Mouse (Mus musculus) left cerebral cortex, adult 18-20 months (tissue): Measurements from ENCODE around the gene Nup214. TPM values are rescaled to one million over a fixed set of nuclear protein-coding genes. Genes with fewer than 3 reads are reported as not detected.
A peak's percentile ranks its signal among the peaks of the same experiment; 100 is the strongest.

ENCODE experiments used
- DNase-seq, 2 experiments: peaks; one replicate each; pipeline ENCODE4 v3.0.0; 2021 to 2022; ENCODE audit warnings: low spot score in 2 of 2, mixed read lengths in 1 of 2
- microRNA-seq, 2 experiments: library from miRNA; unstranded; fragments of <30 nt; microRNA quantifications; one replicate each; pipeline ENCODE4 v1.2.0; 2021
- total RNA-seq, 2 experiments: library from RNA; stranded (reverse); gene quantifications; 2 replicates each; pipeline ENCODE4 v1.2.3; 2021

Gene Nup214
- total RNA-seq, 2 experiments from 2014 or later = 54.4 to 56.3 TPM

- peak; percentile 70 to 84 for DNase-seq
Measured at GRCm38 (mm10) chr2:32095351-32096121, 121.3 kb downstream of the Nup214 start, which contains the start of gene Plpp7. Gene Plpp7, plus strand, starts transcription at chr2:32095528.

GRCm38 (mm10) chr2:32096122-32096420 is 121.8 kb downstream of the Nup214 start:
- DNase-seq = no peak

- DNase-seq = no peak
Measured at GRCm38 (mm10) chr2:32102944-32103343, 128.7 kb downstream of the Nup214 start.

- peak; percentile 46 to 68 for DNase-seq
Measured at GRCm38 (mm10) chr2:32103557-32103956, 129.3 kb downstream of the Nup214 start.

Small RNA genes within 50 kb of the gene (microRNA-seq; reads per million reads assigned to microRNA genes)
- gene Mir7674 = 4.2 to 4.4 reads per million in 2 experiments

Other genes starting within 250 kb of the Nup214 start
- not detected for gene Qrfp, start 163.9 kb upstream of the Nup214 start, total RNA-seq
- 1 to 10 TPM; 7.4 to 9.2 TPM for gene Fibcd1, start 128.4 kb upstream of the Nup214 start, total RNA-seq
- 1 to 10 TPM; 5.7 to 7.9 TPM for gene Lamc3, start 87.1 kb upstream of the Nup214 start, total RNA-seq
- gene Aif1l, start 24.3 kb upstream of the Nup214 start, total RNA-seq = 1 to 10 TPM; 4.8 to 5.2 TPM
- gene Fam78a, start 110.4 kb downstream of the Nup214 start, total RNA-seq = 1 to 10 TPM; 6.2 to 9.6 TPM
- 10 to 100 TPM; 27.1 to 32.4 TPM for gene Plpp7, start 121.1 kb downstream of the Nup214 start, total RNA-seq
- 100 to 1,000 TPM; 259 to 266 TPM for gene Prrc2b, start 176.6 kb downstream of the Nup214 start, total RNA-seq